Mouse (Mus musculus): ENCODE measurements around the gene Samd4.

DNA sequence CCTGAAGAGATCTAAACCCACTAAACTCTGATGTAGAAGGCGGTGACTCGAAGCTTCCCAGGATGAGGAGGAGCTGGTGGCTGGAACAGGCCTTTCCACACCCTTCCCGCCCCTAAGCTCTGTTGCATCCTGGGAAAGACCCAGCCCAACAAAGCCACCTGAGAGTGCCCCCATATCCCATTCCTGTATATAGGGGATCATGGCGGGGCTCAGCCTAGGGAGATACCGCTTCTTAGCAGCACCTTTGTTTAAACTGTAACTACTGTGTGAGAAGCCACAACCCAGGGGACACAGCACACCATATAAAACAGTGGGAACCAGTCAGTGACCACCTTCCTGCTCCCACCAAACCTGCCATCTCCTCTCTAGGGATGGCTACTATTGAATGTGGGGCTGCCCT is 193.2 kb downstream of the Samd4 start:
- no peak for TF ChIP-seq GATA1 (IDR thresholded peaks at IDR 0.05; ENCODE audit: borderline replicate concordance, low read length)
- TF ChIP-seq FLI1 (IDR thresholded peaks at IDR 0.05; ENCODE audit: low read length), result no peak

Measured in megakaryocyte, embryonic 14.5 days (primary cell).